Mouse (Mus musculus): ENCODE measurements around the gene Rftn1. TPM values are rescaled to one million over a fixed set of nuclear protein-coding genes. Genes with fewer than 3 reads are reported as not detected.
A peak's percentile ranks its signal among the peaks of the same experiment; 100 is the strongest.
"Not testable (repeated sequence)": the region's sequence is repeated elsewhere in the genome, so short reads cannot be mapped to it uniquely, and the experiment has no call there.

The Rftn1 gene
- polyA plus RNA-seq, 1 experiment, result 6.8 TPM

DNA sequence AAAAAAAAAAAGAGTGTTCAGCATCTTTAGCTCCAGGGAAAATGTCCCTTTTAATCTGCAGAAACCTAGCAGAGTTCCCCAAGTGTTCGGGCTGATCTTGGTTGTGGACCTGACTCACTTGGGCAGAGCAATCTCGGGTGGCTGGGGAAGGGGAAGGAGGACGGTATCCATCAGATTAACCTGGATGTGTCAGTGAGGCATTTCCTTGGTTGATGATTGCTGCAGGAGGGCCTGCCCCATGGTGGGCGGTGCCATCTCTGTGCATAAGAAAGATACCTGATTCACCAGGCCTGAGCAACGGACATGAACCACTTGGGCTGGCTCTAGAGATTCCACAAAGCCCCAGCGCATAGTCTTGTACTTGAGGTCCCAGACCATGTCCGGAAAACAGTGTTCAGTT is 36.9 kb upstream of the Rftn1 start:
- no peak for TF ChIP-seq GATA1 (IDR thresholded peaks at IDR 0.05; ENCODE audit: borderline replicate concordance, low read length)
- TF ChIP-seq FLI1 (IDR thresholded peaks at IDR 0.05; ENCODE audit: low read length), result no peak
- no peaks in the 10 kb centered on the region for H3K4me1 ChIP-seq
- H3K36me3 ChIP-seq (replicated peaks; ENCODE audit: low read length), result no peaks in the 10 kb centered on the region
- no peaks in the 10 kb centered on the region for H3K9me3 ChIP-seq
- no peak overlapping the region for H3K4me3 ChIP-seq (replicated peaks)
- peaks cover 13% of the 10 kb centered on the region for H3K27me3 ChIP-seq (replicated peaks)

DNA sequence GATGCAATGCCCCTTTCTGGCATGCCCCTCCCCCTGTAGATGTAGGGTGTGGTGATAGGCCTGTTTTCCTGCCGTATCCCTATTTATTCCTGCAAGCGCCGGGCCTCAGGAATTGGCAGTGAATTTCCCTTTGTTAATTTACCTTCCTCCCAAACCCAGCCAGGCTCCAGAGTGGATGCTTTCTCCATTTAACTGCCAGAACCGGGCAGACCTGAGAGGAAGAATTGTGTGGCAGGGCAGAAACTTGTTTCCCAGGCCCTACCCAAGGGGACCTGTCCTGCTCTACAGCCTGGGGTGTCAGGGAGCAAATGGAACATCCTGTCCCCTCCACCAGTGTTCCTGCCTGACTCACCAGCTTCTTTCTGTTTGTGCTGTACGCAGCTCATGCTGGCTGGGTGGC is 34.2 kb upstream of the Rftn1 start:
- Histone ChIP-seq H3K36me3 (replicated peaks; ENCODE audit: low read length) (no peaks in the 10 kb centered on the region), H3K4me3 (replicated peaks) (no peak overlapping the region), H3K9me3 (no peaks in the 10 kb centered on the region), H3K27me3 (replicated peaks) (peaks cover 13% of the 10 kb centered on the region), H3K4me1 (no peaks in the 10 kb centered on the region)
- no peak for TF ChIP-seq FLI1 (IDR thresholded peaks at IDR 0.05; ENCODE audit: low read length)
- TF ChIP-seq GATA1 (IDR thresholded peaks at IDR 0.05; ENCODE audit: borderline replicate concordance, low read length), result no peak

DNA sequence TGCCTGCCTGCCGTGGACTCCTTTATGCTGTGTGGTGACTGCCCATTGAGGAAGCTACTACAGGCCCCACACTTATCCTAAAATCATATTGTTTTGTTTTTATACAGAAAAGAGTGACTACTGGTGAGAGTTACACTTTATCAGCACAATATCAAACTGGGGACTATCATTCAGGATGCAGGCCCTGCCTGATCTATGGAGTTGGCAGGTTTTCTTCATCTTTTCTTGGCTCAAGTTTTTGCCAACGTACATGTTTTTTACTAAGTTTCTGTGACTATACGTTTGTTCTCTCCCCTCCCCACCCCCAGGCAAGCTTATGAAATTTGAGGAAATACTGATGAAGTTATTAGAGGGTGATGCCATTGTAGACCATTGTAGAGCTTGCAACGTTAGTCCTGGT is 27.5 kb upstream of the Rftn1 start:
- H3K27me3 ChIP-seq (replicated peaks), result peaks cover 10% of the 10 kb centered on the region
- peaks cover 19% of the 10 kb centered on the region; the same call in 1 of the 2 replicates for H3K9me3 ChIP-seq
- H3K4me1 ChIP-seq, result peaks cover 10% of the 10 kb centered on the region; the same call in 1 of the 2 replicates
- no peaks in the 10 kb centered on the region for H3K36me3 ChIP-seq (replicated peaks; ENCODE audit: low read length)
- no peak overlapping the region for H3K4me3 ChIP-seq (replicated peaks)
- no peak for TF ChIP-seq FLI1 (IDR thresholded peaks at IDR 0.05; ENCODE audit: low read length)
- TF ChIP-seq GATA1 (IDR thresholded peaks at IDR 0.05; ENCODE audit: borderline replicate concordance, low read length), result no peak

DNA sequence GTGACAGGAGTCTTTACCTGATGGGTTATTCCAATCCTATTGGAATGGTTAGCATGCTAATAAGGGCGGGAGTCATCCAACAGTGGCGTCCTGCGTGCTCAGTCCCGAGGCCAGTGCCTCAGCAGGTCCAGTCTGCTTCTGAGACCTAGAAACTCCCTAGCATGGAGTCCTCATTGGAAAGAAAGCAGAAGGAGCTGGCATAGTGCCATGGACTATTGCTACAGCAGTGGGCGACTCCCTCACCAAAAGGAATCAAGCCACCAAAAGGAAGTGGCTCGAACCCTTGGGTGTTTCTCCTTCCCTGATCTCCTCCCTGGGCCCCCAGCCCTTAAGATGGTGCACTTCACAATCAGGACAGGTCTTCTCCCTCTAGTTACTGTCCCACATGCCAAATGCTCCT is 24.6 kb upstream of the Rftn1 start:
- Histone ChIP-seq H3K9me3 (peaks cover 19% of the 10 kb centered on the region; the same call in 1 of the 2 replicates), H3K4me1 (peaks cover 14% of the 10 kb centered on the region; the same call in 1 of the 2 replicates), H3K27me3 (replicated peaks) (peaks cover 8% of the 10 kb centered on the region), H3K4me3 (replicated peaks) (no peak overlapping the region), H3K36me3 (replicated peaks; ENCODE audit: low read length) (no peaks in the 10 kb centered on the region)
- no peak for TF ChIP-seq GATA1 (IDR thresholded peaks at IDR 0.05; ENCODE audit: borderline replicate concordance, low read length)
- no peak for TF ChIP-seq FLI1 (IDR thresholded peaks at IDR 0.05; ENCODE audit: low read length)

DNA sequence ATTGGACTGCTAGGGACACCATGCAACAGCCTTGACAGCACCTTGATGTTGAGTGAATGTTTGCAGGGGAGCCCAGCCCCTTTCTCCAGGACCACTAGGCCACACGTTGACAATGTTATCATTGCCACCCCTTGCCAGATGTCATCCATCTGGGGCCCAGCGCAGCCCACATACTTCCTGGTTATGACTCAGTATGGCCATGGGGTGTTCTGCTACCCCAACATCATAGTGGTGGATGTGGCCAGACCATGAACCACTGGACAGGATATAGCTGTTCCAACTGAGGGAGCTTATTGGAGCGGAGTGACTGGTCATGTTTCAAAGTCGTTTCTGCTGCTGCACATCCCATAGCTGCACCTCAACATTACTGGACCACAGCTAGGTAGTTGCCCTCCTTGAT is 22.6 kb upstream of the Rftn1 start:
- Histone ChIP-seq H3K36me3 (replicated peaks; ENCODE audit: low read length) (no peaks in the 10 kb centered on the region), H3K4me1 (peaks cover 14% of the 10 kb centered on the region; the same call in 1 of the 2 replicates), H3K9me3 (peaks cover 24% of the 10 kb centered on the region; the same call in 1 of the 2 replicates), H3K27me3 (replicated peaks) (peaks cover 15% of the 10 kb centered on the region), H3K4me3 (replicated peaks) (peak overlapping the region; percentile 23)
- TF ChIP-seq FLI1 (IDR thresholded peaks at IDR 0.05; ENCODE audit: low read length) (no peak), GATA1 (IDR thresholded peaks at IDR 0.05; ENCODE audit: borderline replicate concordance, low read length) (no peak)

DNA sequence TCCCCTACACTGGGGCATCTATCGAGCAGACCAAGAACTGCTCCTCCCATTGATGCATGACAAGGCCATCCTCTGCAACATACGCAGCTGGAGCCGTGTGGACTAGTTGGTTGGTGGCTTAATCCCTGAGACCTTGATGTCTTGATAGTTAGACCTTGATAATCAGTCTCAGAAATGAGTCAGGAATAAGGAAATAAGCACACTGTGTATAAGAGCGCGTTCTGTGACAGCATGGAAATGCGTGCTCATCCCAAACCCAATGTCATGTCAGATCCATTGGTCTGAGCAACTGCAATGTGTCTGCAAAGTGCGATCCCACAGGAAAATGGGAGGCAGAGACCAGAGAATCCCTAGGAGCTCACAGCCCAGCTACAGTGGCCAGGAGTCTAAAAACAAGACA is 21.3 kb upstream of the Rftn1 start:
- H3K4me1 ChIP-seq, result peaks cover 14% of the 10 kb centered on the region; the same call in 1 of the 2 replicates
- peaks cover 19% of the 10 kb centered on the region; the same call in 1 of the 2 replicates for H3K9me3 ChIP-seq
- TF ChIP-seq FLI1 (IDR thresholded peaks at IDR 0.05; ENCODE audit: low read length), result no peak
- no peak for TF ChIP-seq GATA1 (IDR thresholded peaks at IDR 0.05; ENCODE audit: borderline replicate concordance, low read length)

DNA sequence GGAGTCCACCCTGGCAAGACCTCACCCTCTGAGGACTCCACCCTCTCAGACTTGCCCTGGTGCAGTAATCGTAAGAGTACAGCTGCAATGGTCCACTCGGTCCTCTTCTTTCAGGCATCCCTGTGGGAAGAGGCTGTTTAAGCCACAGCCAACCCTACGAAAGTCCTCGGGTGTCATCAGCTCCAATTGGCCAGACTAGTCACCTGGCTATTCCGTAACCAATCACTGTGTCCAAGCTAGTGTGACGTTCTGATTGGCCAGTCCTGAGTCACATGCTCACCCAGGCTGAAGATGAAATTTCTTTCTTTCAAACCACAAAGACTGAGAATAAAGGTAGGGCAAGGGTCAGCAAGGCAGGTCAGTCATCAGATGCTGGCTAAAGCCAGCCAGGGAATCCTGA is 19.4 kb upstream of the Rftn1 start:
- Histone ChIP-seq H3K9me3 (peaks cover 10% of the 10 kb centered on the region; the same call in 1 of the 2 replicates), H3K4me3 (replicated peaks) (no peak overlapping the region), H3K36me3 (replicated peaks; ENCODE audit: low read length) (no peaks in the 10 kb centered on the region), H3K4me1 (peaks cover 14% of the 10 kb centered on the region; the same call in 1 of the 2 replicates), H3K27me3 (replicated peaks) (peaks cover 6% of the 10 kb centered on the region)
- no peak for TF ChIP-seq FLI1 (IDR thresholded peaks at IDR 0.05; ENCODE audit: low read length)
- TF ChIP-seq GATA1 (IDR thresholded peaks at IDR 0.05; ENCODE audit: borderline replicate concordance, low read length), result no peak

More for the DNA sequence above, 21.3 kb upstream of the Rftn1 start:
- Histone ChIP-seq H3K4me3 (replicated peaks) (no peak overlapping the region), H3K27me3 (replicated peaks) (peaks cover 15% of the 10 kb centered on the region), H3K36me3 (replicated peaks; ENCODE audit: low read length) (no peaks in the 10 kb centered on the region)

DNA sequence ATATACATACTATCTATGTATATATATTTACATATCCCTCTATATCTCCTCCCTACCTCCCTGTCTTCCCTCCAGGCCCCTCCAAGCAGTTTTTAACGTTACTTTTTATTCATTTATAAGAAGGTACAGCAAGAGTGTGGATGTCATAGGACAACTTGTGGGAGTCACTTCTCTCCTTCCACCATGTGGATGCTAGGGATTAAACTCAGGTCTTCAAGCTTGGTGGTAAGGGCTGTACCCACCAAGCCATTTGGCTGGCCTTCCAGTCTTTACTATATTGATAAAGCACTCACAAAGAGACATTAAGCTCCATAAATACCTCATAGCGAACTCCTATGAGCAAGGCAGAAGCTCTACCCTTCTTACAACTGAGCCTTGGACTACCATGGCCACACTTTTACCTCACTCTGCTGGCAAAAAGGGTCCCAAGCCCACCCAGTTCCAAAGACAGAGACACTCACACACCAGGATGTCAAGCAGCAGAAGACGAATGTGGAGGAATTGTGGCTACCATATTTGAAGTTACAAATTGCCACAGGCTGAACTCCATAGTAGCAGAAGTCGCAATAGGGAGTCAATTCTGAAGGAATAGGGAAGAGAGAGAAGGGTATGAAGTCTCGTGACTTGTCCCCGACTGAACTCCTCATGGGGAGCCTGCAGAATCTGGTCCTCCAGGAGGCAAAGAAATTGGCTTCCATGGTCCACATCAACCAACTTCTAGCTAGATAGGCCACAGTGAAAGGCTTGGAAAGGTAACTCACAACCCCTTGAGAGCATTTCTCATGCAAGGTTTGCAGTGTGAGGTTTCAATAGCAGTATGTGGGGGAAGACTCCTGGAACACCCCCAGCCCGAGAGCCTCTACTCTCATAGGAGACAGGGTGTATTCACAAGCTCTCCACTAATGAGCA is 17.9 kb upstream of the Rftn1 start:
- Histone ChIP-seq H3K4me3 (replicated peaks) (no peak overlapping the region), H3K9me3 (0 out of 2 replicates have a peak, but pooled peaks cover 5% of the 10 kb centered on the region)
- TF ChIP-seq GATA1 (IDR thresholded peaks at IDR 0.05; ENCODE audit: borderline replicate concordance, low read length) (no peak), FLI1 (IDR thresholded peaks at IDR 0.05; ENCODE audit: low read length) (no peak)

DNA sequence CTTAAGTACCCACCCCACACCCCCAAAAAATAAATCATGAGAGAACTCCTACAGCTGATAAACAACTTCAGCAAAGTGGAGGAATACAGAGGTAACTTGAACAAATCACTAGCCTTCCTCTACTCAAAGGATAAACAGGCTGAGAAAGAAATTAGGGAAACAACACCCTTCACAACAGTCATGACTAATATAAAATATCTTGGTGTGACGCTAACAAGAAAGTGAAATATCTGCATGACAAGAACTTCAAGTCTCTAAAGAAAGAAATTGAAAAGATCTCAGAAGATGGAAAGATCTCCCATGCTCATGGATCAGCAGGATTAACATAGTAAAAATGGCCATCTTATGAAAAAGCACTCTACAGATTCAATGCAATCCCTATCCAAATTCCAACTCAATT is 15.8 kb upstream of the Rftn1 start:
- H3K36me3 ChIP-seq (replicated peaks; ENCODE audit: low read length); H3K4me1 ChIP-seq; H3K9me3 ChIP-seq; H3K4me3 ChIP-seq (replicated peaks): not testable (repeated sequence)
- peaks cover 19% of the 10 kb centered on the region for H3K27me3 ChIP-seq (replicated peaks)

More for the DNA sequence above, 17.9 kb upstream of the Rftn1 start:
- Histone ChIP-seq H3K36me3 (replicated peaks; ENCODE audit: low read length) (no peaks in the 10 kb centered on the region), H3K27me3 (replicated peaks) (peaks cover 7% of the 10 kb centered on the region), H3K4me1 (peaks cover 7% of the 10 kb centered on the region; the same call in 1 of the 2 replicates)

DNA sequence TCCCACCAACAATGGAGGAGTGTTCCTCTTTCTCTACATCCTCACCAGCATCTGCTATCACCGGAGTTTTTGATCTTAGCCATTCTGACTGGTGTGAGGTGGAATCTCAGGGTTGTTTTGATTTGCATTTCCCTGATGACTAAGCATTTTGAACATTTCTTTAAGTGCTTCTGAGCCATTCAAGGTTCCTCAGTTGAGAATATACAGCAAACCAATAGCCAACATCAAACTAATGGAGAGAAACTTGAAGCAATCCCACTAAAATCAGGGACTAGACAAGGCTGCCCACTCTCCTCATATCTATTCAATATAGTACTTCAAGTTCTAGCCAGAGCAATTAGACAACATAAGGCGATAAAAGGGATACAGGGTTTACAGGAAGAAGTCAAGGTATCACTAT is 15.4 kb upstream of the Rftn1 start:
- H3K4me3 ChIP-seq (replicated peaks); H3K9me3 ChIP-seq; H3K4me1 ChIP-seq; H3K36me3 ChIP-seq (replicated peaks; ENCODE audit: low read length): not testable (repeated sequence)
- peaks cover 23% of the 10 kb centered on the region for H3K27me3 ChIP-seq (replicated peaks)

Measured in megakaryocyte, embryonic 14.5 days (primary cell).